Mouse (Mus musculus) heart, embryonic 16.5 days (tissue): ENCODE measurements around the gene Slc2a10. TPM values are rescaled to one million over a fixed set of nuclear protein-coding genes. Genes with fewer than 3 reads are reported as not detected.

Experiments used
- ATAC-seq: fragments of 200-750 bp; cut with Nextera tagmentation; replicated peaks from 2 replicates; pipeline ENCODE4 v1.8.0; 2017; ENCODE audit warnings: moderate number of reproducible peaks; ENCODE audit not compliant: insufficient read depth, low FRiP score; ENCODE audit errors: extremely low read depth
- H3K27ac ChIP-seq: fragments of 300-500 bp; sonication (generic); 2 replicates; pipeline ENCODE4 v1.5.1; 2014; ENCODE audit warnings: mild to moderate bottlenecking, low read length, control low read depth, moderate library complexity
- H3K27me3 ChIP-seq: fragments of 300-500 bp; sonication (generic); 2 replicates; pipeline ENCODE4 v1.6.1; 2014; ENCODE audit warnings: low read length, mixed read lengths; ENCODE audit not compliant: control insufficient read depth, insufficient read depth
- H3K36me3 ChIP-seq: fragments of 300-500 bp; sonication (generic); 2 replicates; pipeline ENCODE4 v1.6.1; 2014; ENCODE audit not compliant: control insufficient read depth, insufficient read depth
- H3K4me1 ChIP-seq: fragments of 300-500 bp; sonication (generic); 2 replicates; pipeline ENCODE4 v1.6.1; 2014; ENCODE audit warnings: low read length, mixed read lengths; ENCODE audit not compliant: control insufficient read depth, insufficient read depth
- H3K4me2 ChIP-seq: fragments of 300-500 bp; sonication (generic); 2 replicates; pipeline ENCODE4 v1.6.1; 2014; ENCODE audit warnings: low read depth, mild to moderate bottlenecking, control low read depth, low read length
- H3K4me3 ChIP-seq: fragments of 300-500 bp; sonication (generic); 2 replicates; pipeline ENCODE4 v1.5.1; 2014; ENCODE audit warnings: mild to moderate bottlenecking, control low read depth, low read length
- H3K9ac ChIP-seq: fragments of 300-500 bp; sonication (generic); 2 replicates; pipeline ENCODE4 v1.6.1; 2014; ENCODE audit warnings: low read length, control low read depth
- H3K9me3 ChIP-seq: fragments of 300-500 bp; sonication (generic); replicated peaks from 2 replicates; pipeline ENCODE4 v1.6.1; 2016; ENCODE audit warnings: low read length; ENCODE audit not compliant: control insufficient read depth
- WGBS: fragments of 180-500 bp; shearing (Covaris S2); extraction: QIAGEN DNeasy Blood & Tissue Kit; methylation state at CpG from one replicate; pipeline ENCODE4 v1.1.7; 2014; 5-methylcytosine and 5-hydroxymethylcytosine counted together
- polyA plus RNA-seq: library from polyadenylated mRNA; unstranded; fragments of >200 nt; fragmentation: Nextera tagmentation; extraction: Ambion mirVana; gene quantifications from 2 replicates; pipeline ENCODE4 v1.2.1, GENCODE M21; 2015

The Slc2a10 gene
- 5.4 and 5.8 TPM in 2 replicates for polyA plus RNA-seq

DNA sequence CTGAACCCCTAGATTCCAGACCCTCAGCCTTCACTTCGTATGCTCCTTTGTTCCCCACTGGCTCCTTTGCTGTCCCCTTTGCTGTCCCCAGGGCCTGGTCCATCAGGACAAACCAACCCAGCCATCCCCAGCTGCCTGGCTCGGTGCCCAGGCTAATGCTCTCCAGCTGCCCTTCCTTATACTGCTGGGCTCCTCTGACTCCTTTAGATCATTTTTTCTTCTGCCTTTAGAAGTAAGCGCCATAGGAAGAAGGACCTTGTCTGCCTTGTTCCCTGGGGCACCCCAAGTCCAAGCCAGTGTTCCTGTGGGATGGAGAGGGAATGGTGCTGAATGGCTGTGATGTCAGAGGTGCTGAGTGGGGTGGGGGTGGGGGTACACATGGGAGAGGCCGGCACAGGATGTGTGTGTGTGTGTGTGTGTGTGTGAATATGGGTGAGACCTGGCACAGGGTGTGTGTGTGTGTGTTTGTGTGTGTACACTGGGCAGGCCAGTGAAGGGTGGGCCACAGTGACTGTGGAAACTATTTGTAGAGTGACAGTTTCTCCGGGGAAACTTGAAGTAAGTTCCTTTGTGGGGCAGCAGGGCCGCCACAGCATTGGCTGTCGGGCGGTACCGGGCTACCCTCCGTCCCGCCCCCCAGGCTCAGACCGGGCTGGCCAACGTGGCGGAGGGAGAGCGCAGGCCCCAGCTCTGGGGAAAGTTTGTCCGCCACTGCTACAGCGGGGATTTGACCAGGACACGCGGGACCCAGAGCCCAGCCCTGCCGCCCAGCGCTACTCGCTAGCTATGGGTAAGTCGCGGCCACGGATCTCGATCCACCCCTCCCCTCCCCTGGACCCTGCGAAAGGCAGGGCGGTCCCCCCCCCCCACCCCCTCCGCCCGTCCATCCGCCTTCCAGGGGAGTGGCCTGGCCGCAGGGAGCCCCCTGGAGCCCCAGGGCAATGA lies at the start of gene Slc2a10:
Gene Slc2a10, plus strand, starts transcription at position 529 of the 945 bp plus-strand sequence.
- H3K4me1 ChIP-seq, result peaks cover 10% of the 10 kb centered on the region
- 7% methylated on average over 29 of the region's 32 CpGs for WGBS
- peak within 1 kb of the TSS; percentile 25 for H3K27ac ChIP-seq
- ATAC-seq, result peak; percentile 84
- no peaks in the 10 kb centered on the region for H3K27me3 ChIP-seq
- H3K9ac ChIP-seq, result peak within 1 kb of the TSS; percentile 77
- no peaks in the 10 kb centered on the region for H3K9me3 ChIP-seq
- H3K36me3 ChIP-seq, result no peaks in the 10 kb centered on the region
- peak within 1 kb of the TSS; percentile 73 for H3K4me2 ChIP-seq
- H3K4me3 ChIP-seq, result peak within 1 kb of the TSS; percentile 61

GRCm38 (mm10) chr2:165456710-165457109 lies 46.9 kb upstream of the Slc2a10 start:
- H3K4me1 ChIP-seq, result no peaks in the 10 kb centered on the region
- H3K4me3 ChIP-seq, result no peak overlapping the region
- H3K27me3 ChIP-seq, result peaks cover 3% of the 10 kb centered on the region; the same call in 1 of the 2 replicates
- H3K9me3 ChIP-seq, result no peaks in the 10 kb centered on the region
- peak; percentile 23; the same call in 1 of the 2 replicates for ATAC-seq
- no peaks in the 10 kb centered on the region for H3K36me3 ChIP-seq
- 47% methylated on average over 2 of the region's 2 CpGs for WGBS
- H3K9ac ChIP-seq, result no peak overlapping the region
- no peak overlapping the region for H3K27ac ChIP-seq
- H3K4me2 ChIP-seq, result no peak overlapping the region

GRCm38 (mm10) chr2:165458189-165458588 lies 45.4 kb upstream of the Slc2a10 start:
- Histone ChIP-seq H3K9ac (no peak overlapping the region), H3K27me3 (peaks cover 3% of the 10 kb centered on the region; the same call in 1 of the 2 replicates), H3K4me2 (no peak overlapping the region), H3K9me3 (no peaks in the 10 kb centered on the region), H3K4me1 (no peaks in the 10 kb centered on the region), H3K4me3 (no peak overlapping the region), H3K27ac (no peak overlapping the region), H3K36me3 (no peaks in the 10 kb centered on the region)
- no peak for ATAC-seq
- WGBS, result 57% methylated on average over 5 of the region's 5 CpGs

- Histone ChIP-seq H3K4me1 (no peaks in the 10 kb centered on the region), H3K27ac (no peak overlapping the region), H3K27me3 (peaks cover 3% of the 10 kb centered on the region; the same call in 1 of the 2 replicates), H3K4me2 (no peak overlapping the region), H3K9ac (no peak overlapping the region), H3K36me3 (no peaks in the 10 kb centered on the region), H3K9me3 (no peaks in the 10 kb centered on the region), H3K4me3 (no peak overlapping the region)
- no peak for ATAC-seq
- 26% methylated on average over 7 of the region's 7 CpGs for WGBS
These were observed 43.9 kb upstream of the Slc2a10 start for GRCm38 (mm10) chr2:165459663-165460062.

- Histone ChIP-seq H3K27ac (no peak overlapping the region), H3K27me3 (peaks cover 18% of the 10 kb centered on the region)
These were observed 35.6 kb upstream of the Slc2a10 start for GRCm38 (mm10) chr2:165467824-165468452.

DNA sequence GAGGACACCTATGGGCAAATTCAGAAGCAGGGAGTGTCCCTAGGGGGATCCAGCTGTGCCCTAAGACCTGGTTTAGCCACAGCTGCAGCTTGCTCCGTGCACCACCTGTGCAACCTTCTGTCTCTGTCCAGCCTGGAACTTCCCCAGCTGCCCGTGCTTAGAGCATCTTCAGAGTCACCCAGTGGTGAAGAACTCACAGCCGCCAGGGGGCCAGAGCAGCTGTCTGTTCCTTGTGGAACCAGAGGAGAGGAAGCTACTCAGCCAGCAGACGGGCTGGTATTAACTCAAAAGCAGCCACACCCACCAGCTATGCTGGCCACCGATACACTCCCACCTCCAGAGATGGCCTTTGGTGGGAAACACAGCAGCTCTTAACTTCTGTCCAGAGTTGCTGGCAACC lies 33.4 kb upstream of the Slc2a10 start:
- no peaks in the 10 kb centered on the region for H3K36me3 ChIP-seq
- no peak overlapping the region for H3K4me2 ChIP-seq
- 27% methylated on average over 5 of the region's 5 CpGs for WGBS
- peaks cover 26% of the 10 kb centered on the region for H3K27me3 ChIP-seq
- H3K27ac ChIP-seq, result no peak overlapping the region
- no peaks in the 10 kb centered on the region for H3K9me3 ChIP-seq
- H3K9ac ChIP-seq, result no peak overlapping the region
- no peak overlapping the region for H3K4me3 ChIP-seq
- no peak for ATAC-seq
- no peaks in the 10 kb centered on the region for H3K4me1 ChIP-seq

More at GRCm38 (mm10) chr2:165467824-165468452, 35.6 kb upstream of the Slc2a10 start:
- ATAC-seq, result no peak; the same call in 1 of the 2 replicates
- Histone ChIP-seq H3K4me2 (no peak overlapping the region), H3K36me3 (no peaks in the 10 kb centered on the region), H3K9ac (no peak overlapping the region), H3K4me3 (no peak overlapping the region), H3K4me1 (no peaks in the 10 kb centered on the region), H3K9me3 (no peaks in the 10 kb centered on the region)
- WGBS, result 43% methylated on average over 15 of the region's 15 CpGs

GRCm38 (mm10) chr2:165471943-165472342 lies 31.6 kb upstream of the Slc2a10 start:
- no peak for ATAC-seq
- Histone ChIP-seq H3K36me3 (no peaks in the 10 kb centered on the region), H3K27me3 (peaks cover 28% of the 10 kb centered on the region), H3K27ac (no peak overlapping the region), H3K4me1 (no peaks in the 10 kb centered on the region), H3K9me3 (no peaks in the 10 kb centered on the region), H3K4me3 (no peak overlapping the region), H3K4me2 (no peak overlapping the region), H3K9ac (no peak overlapping the region)
- 67% methylated on average over 11 of the region's 11 CpGs for WGBS

DNA sequence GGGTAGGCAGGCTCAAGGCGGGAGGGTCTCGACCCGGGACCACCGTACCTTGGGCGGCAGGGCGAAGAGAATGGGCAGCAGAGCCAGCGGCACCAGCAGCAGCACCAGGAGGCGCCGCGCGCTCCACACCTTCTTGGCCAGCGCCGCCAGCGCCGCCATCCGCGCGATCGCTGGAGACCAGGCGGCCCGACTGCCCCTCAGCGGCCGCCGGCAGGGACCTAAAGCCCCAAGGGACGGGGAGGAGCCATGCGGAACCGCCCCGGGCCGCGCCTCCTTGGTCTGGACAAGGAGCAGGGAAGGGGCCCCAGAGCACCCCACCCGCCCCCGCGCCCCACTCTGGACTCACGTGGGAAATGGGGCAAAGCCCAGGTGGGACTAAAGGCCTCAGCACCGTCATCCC lies 30.6 kb upstream of the Slc2a10 start, which contains the start of gene Slc13a3:
Gene Slc13a3, minus strand, starts transcription at position 228 of the 400 bp plus-strand sequence.
- H3K9ac ChIP-seq, result no peak within 1 kb of the TSS
- no peaks in the 10 kb centered on the region for H3K36me3 ChIP-seq
- H3K27ac ChIP-seq, result no peak within 1 kb of the TSS
- ATAC-seq, result no peak; the same call in 1 of the 2 replicates
- H3K27me3 ChIP-seq, result peaks cover 28% of the 10 kb centered on the region
- H3K4me2 ChIP-seq, result peak within 1 kb of the TSS; percentile 47
- no peaks in the 10 kb centered on the region for H3K9me3 ChIP-seq
- peak within 1 kb of the TSS; percentile 20; the same call in 1 of the 2 replicates for H3K4me3 ChIP-seq
- WGBS, result 3% methylated on average over 31 of the region's 35 CpGs
- H3K4me1 ChIP-seq, result no peaks in the 10 kb centered on the region
